Mouse (Mus musculus) midbrain, embryonic 15.5 days (tissue): ENCODE data around the gene Rbpj. TPM values are rescaled to one million over a fixed set of nuclear protein-coding genes. Genes with fewer than 3 reads are reported as not detected.

ENCODE experiments used
- ATAC-seq: fragments of 200-750 bp; cut with Nextera tagmentation; replicated peaks from 2 replicates; pipeline ENCODE4 v1.8.0; 2017; ENCODE audit warnings: moderate TSS enrichment
- H3K27ac ChIP-seq: fragments of 300-500 bp; sonication (generic); 2 replicates; pipeline ENCODE4 v1.5.1; 2015; ENCODE audit warnings: mild to moderate bottlenecking, inconsistent platforms
- H3K27me3 ChIP-seq: fragments of 300-500 bp; sonication (generic); replicated peaks from 2 replicates; pipeline ENCODE4 v1.6.1; 2015; ENCODE audit warnings: inconsistent platforms
- H3K36me3 ChIP-seq: fragments of 300-500 bp; sonication (generic); replicated peaks from 2 replicates; pipeline ENCODE4 v1.6.1; 2015; ENCODE audit warnings: inconsistent platforms
- H3K4me1 ChIP-seq: fragments of 300-500 bp; sonication (generic); 2 replicates; pipeline ENCODE4 v1.6.1; 2015; ENCODE audit warnings: inconsistent platforms
- H3K4me2 ChIP-seq: fragments of 300-500 bp; sonication (generic); 2 replicates; pipeline ENCODE4 v1.6.1; 2015; ENCODE audit warnings: inconsistent platforms, mild to moderate bottlenecking, moderate library complexity
- H3K4me3 ChIP-seq: fragments of 300-500 bp; sonication (generic); 2 replicates; pipeline ENCODE4 v1.5.1; 2015; ENCODE audit warnings: mild to moderate bottlenecking, inconsistent platforms
- H3K9ac ChIP-seq: fragments of 300-500 bp; sonication (generic); 2 replicates; pipeline ENCODE4 v1.6.1; 2015; ENCODE audit warnings: mild to moderate bottlenecking, inconsistent platforms
- H3K9me3 ChIP-seq: fragments of 300-500 bp; sonication (generic); 2 replicates; pipeline ENCODE4 v1.6.1; 2016; ENCODE audit warnings: inconsistent platforms
- WGBS: fragments of 180-500 bp; shearing (Covaris S2); methylation state at CpG from one replicate; pipeline ENCODE4 v1.1.7; 2015; ENCODE audit warnings: mixed read lengths; 5-methylcytosine and 5-hydroxymethylcytosine counted together
- polyA plus RNA-seq: library from polyadenylated mRNA; unstranded; fragments of >200 nt; fragmentation: Nextera tagmentation; extraction: Ambion mirVana; gene quantifications from 2 replicates; pipeline ENCODE4 v1.2.1, GENCODE M21; 2015

Rbpj gene
- polyA plus RNA-seq, 1 experiment from 2014 or later = 32.2 TPM

- H3K4me2 ChIP-seq = peak overlapping the region; percentile 70
- H3K4me3 ChIP-seq = no peak overlapping the region
- H3K9me3 ChIP-seq = no peaks in the 10 kb centered on the region
- no peaks in the 10 kb centered on the region for H3K36me3 ChIP-seq
- no peak for ATAC-seq
- H3K27me3 ChIP-seq = no peaks in the 10 kb centered on the region
- no peak overlapping the region for H3K27ac ChIP-seq
- H3K9ac ChIP-seq = no peak overlapping the region
- 83% methylated on average over 5 of the region's 5 CpGs for WGBS
- H3K4me1 ChIP-seq = peaks cover 31% of the 10 kb centered on the region
These were observed 127.2 kb downstream of the Rbpj start for GRCm38 (mm10) chr5:53593080-53593688.

- Histone ChIP-seq H3K4me3 (no peak overlapping the region), H3K9ac (no peak overlapping the region), H3K9me3 (no peaks in the 10 kb centered on the region), H3K27ac (no peak overlapping the region), H3K4me1 (peaks cover 27% of the 10 kb centered on the region), H3K36me3 (no peaks in the 10 kb centered on the region), H3K4me2 (no peak overlapping the region), H3K27me3 (no peaks in the 10 kb centered on the region)
- ATAC-seq = no peak
- 19% methylated on average over 4 of the region's 4 CpGs for whole genome bisulfite sequencing
These were observed 128.3 kb downstream of the Rbpj start for GRCm38 (mm10) chr5:53594274-53594673.

- H3K9me3 ChIP-seq = no peaks in the 10 kb centered on the region
- H3K27ac ChIP-seq = no peak overlapping the region
- peaks cover 6% of the 10 kb centered on the region for H3K4me1 ChIP-seq
- H3K27me3 ChIP-seq = no peaks in the 10 kb centered on the region
- H3K36me3 ChIP-seq = no peaks in the 10 kb centered on the region
- no peak overlapping the region for H3K4me3 ChIP-seq
- H3K9ac ChIP-seq = no peak overlapping the region
- H3K4me2 ChIP-seq = no peak overlapping the region
- no peak for ATAC-seq
These were observed 132.6 kb downstream of the Rbpj start for GRCm38 (mm10) chr5:53598510-53598909.

GRCm38 (mm10) chr5:53599116-53599515 is 133.2 kb downstream of the Rbpj start:
- Histone ChIP-seq H3K9ac (no peak overlapping the region), H3K9me3 (no peaks in the 10 kb centered on the region), H3K4me1 (peaks cover 4% of the 10 kb centered on the region), H3K36me3 (no peaks in the 10 kb centered on the region), H3K27ac (no peak overlapping the region), H3K4me2 (no peak overlapping the region), H3K27me3 (no peaks in the 10 kb centered on the region), H3K4me3 (no peak overlapping the region)
- ATAC-seq = no peak
- 93% methylated on average over 1 of the region's 1 CpGs for WGBS

DNA sequence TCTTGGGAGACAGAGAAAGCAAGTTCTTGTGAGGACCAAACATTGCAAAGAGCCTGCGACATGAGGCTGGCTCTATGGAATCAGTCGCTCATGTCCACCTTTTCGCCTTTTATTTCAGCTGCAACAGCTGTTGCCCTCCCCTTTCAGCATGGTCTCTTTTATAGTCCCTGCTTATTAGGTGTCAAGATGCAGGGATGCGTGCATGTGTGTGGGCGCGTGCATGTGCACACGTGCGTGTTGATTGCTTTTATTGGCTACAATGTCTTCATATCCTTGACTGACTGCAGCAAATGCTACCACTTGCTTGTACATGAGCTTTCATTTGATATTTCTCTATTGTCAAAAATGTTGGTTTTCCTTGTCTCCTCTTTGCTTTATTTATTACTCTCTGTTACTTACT is 136.2 kb downstream of the Rbpj start:
- WGBS = 75% methylated on average over 8 of the region's 8 CpGs
- H3K9me3 ChIP-seq = no peaks in the 10 kb centered on the region
- ATAC-seq = no peak
- H3K4me2 ChIP-seq = no peak overlapping the region
- no peak overlapping the region for H3K9ac ChIP-seq
- H3K4me3 ChIP-seq = no peak overlapping the region
- no peak overlapping the region for H3K27ac ChIP-seq
- peaks cover 1% of the 10 kb centered on the region; the same call in 1 of the 2 replicates for H3K4me1 ChIP-seq
- no peaks in the 10 kb centered on the region for H3K27me3 ChIP-seq
- no peaks in the 10 kb centered on the region for H3K36me3 ChIP-seq

- Histone ChIP-seq H3K9ac (no peak overlapping the region), H3K36me3 (no peaks in the 10 kb centered on the region), H3K4me3 (no peak overlapping the region), H3K4me1 (peaks cover 6% of the 10 kb centered on the region), H3K27ac (no peak overlapping the region), H3K9me3 (no peaks in the 10 kb centered on the region), H3K4me2 (no peak overlapping the region), H3K27me3 (no peaks in the 10 kb centered on the region)
- WGBS = 87% methylated on average over 4 of the region's 4 CpGs
- no peak for ATAC-seq
These were observed 139.5 kb downstream of the Rbpj start for GRCm38 (mm10) chr5:53605450-53605849.

DNA sequence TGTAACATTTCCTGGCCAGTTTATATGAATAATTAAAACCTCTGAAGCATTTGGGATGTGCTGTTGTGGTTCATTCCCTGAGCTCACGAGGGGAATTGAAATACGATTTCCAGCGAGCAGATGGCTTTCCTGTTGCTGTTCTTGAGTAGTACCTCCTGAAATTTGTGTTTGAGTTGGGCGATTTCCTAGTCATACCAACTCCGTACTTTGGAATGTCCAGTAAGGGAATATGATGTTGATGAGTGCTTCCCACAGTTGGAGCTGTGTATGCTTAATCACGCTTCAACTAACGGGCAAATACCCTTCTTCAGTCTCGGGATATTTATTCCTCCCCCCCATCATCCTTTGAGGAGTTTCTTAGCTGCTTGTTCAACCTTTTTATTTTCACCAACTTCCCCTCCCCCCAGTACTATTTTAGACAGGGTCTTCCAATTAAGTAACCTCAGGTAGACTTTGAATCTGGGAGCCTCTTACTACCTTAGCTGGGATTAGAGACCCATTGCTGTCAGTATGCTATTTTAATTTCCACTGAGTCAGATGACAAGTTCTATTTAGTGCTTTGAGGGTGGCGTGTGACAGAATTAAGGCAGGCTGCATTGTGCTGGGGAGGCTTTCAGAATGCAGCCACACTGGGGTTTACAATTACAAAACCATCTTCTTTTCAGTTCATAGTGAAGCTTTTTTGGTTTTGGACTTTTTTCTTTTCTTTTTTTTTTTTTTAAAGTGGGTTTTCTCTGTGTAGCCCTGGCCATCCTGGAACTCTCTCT is 141.5 kb downstream of the Rbpj start:
- no peaks in the 10 kb centered on the region for H3K36me3 ChIP-seq
- H3K4me2 ChIP-seq = no peak overlapping the region
- WGBS = 55% methylated on average over 9 of the region's 9 CpGs
- no peaks in the 10 kb centered on the region for H3K9me3 ChIP-seq
- no peak for ATAC-seq
- no peak overlapping the region for H3K4me3 ChIP-seq
- peaks cover 6% of the 10 kb centered on the region for H3K4me1 ChIP-seq
- H3K9ac ChIP-seq = no peak overlapping the region
- no peaks in the 10 kb centered on the region for H3K27me3 ChIP-seq
- H3K27ac ChIP-seq = no peak overlapping the region

DNA sequence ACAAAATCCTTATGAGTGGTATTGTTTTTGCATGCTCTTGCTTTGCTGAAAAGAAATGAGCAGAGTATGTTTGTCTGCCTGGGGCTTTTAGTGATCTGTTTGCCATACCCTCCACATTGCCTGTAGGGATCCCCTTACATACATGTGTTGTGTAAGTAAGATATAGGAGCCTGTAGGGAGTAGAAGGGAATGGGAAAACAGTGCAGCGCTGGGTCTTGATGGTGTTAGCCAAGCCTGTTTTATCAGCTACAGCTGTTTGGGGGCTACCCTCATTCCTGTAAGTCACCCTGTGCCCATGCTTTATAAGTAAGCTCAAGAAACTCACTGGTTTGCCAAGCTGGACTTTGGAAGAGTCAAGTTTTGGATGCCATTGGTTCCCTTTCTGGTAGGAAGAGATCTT is 152.9 kb downstream of the Rbpj start:
- H3K4me2 ChIP-seq = no peak overlapping the region
- 97% methylated on average over 1 of the region's 1 CpGs for WGBS
- H3K4me1 ChIP-seq = peaks cover 13% of the 10 kb centered on the region
- no peaks in the 10 kb centered on the region for H3K9me3 ChIP-seq
- no peak overlapping the region for H3K9ac ChIP-seq
- H3K27me3 ChIP-seq = no peaks in the 10 kb centered on the region
- H3K4me3 ChIP-seq = no peak overlapping the region
- no peak for ATAC-seq
- no peak overlapping the region for H3K27ac ChIP-seq
- no peaks in the 10 kb centered on the region for H3K36me3 ChIP-seq

- no peaks in the 10 kb centered on the region for H3K9me3 ChIP-seq
- 88% methylated on average over 3 of the region's 3 CpGs for WGBS
- no peak overlapping the region for H3K27ac ChIP-seq
These were observed 166.1 kb downstream of the Rbpj start for GRCm38 (mm10) chr5:53632026-53632425.

GRCm38 (mm10) chr5:53636795-53637194 is 170.8 kb downstream of the Rbpj start:
- ATAC-seq = no peak
- Histone ChIP-seq H3K4me2 (no peak overlapping the region), H3K36me3 (no peaks in the 10 kb centered on the region), H3K9ac (no peak overlapping the region), H3K27me3 (no peaks in the 10 kb centered on the region), H3K9me3 (no peaks in the 10 kb centered on the region), H3K27ac (no peak overlapping the region), H3K4me1 (no peaks in the 10 kb centered on the region), H3K4me3 (no peak overlapping the region)
- 85% methylated on average over 3 of the region's 3 CpGs for WGBS

More at GRCm38 (mm10) chr5:53632026-53632425, 166.1 kb downstream of the Rbpj start:
- H3K36me3 ChIP-seq = no peaks in the 10 kb centered on the region
- H3K27me3 ChIP-seq = no peaks in the 10 kb centered on the region
- H3K4me2 ChIP-seq = no peak overlapping the region
- H3K4me3 ChIP-seq = no peak overlapping the region
- H3K4me1 ChIP-seq = no peaks in the 10 kb centered on the region
- H3K9ac ChIP-seq = no peak overlapping the region
- no peak for ATAC-seq

DNA sequence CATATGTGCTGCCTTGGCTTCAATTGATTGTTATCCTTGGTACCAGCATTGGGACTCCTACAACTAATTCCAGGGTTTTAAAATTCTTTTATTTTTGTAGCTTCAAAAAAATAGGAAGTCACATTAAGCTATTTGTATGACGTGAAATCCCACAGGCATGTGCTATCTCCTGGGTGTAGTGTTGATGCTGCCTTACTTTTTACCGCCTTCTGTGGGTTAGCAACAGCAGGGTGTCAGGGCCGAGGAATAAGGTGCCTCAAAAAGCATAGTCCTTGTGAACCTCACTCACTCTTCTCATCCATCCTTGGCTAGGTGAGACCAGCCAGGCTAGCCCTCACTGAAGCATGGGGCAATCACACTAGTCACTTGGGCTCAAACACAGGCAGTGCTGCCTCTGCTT is 171.3 kb downstream of the Rbpj start:
- Histone ChIP-seq H3K4me2 (no peak overlapping the region), H3K4me3 (no peak overlapping the region), H3K9ac (no peak overlapping the region), H3K9me3 (no peaks in the 10 kb centered on the region), H3K27me3 (no peaks in the 10 kb centered on the region), H3K27ac (no peak overlapping the region), H3K4me1 (no peaks in the 10 kb centered on the region), H3K36me3 (0 out of 2 replicates have a peak, but pooled peaks cover 2% of the 10 kb centered on the region)
- ATAC-seq = no peak
- 85% methylated on average over 3 of the region's 3 CpGs for WGBS

GRCm38 (mm10) chr5:53638647-53639046 is 172.7 kb downstream of the Rbpj start:
- no peak for ATAC-seq
- no peak overlapping the region for H3K27ac ChIP-seq

DNA sequence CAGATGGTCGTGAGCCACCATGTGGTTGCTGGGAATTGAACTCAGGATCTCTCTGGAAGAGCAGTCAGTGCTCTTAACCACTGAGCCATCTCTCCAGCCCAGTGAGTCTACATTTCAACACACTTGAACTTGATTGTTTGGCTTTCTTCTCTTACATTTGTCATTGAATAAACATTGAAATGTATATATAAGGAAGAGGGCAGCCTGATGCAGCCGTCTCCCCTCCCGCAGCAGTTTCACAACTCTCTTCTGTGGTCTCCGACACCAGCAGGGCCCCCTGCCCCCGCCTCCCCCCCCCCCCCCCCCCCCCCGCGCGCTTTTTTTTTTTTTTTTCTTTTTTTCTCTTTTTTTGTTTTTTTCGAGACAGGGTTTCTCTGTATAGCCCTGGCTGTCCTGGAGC is 180.7 kb downstream of the Rbpj start:
- Histone ChIP-seq H3K27ac (no peak overlapping the region), H3K4me1 (no peaks in the 10 kb centered on the region), H3K9me3 (no peaks in the 10 kb centered on the region), H3K9ac (no peak overlapping the region), H3K27me3 (no peaks in the 10 kb centered on the region), H3K36me3 (peaks cover 9% of the 10 kb centered on the region; the same call in 1 of the 2 replicates), H3K4me2 (no peak overlapping the region), H3K4me3 (no peak overlapping the region)
- 88% methylated on average over 5 of the region's 9 CpGs for WGBS
- no peak for ATAC-seq

More at GRCm38 (mm10) chr5:53638647-53639046, 172.7 kb downstream of the Rbpj start:
- H3K4me3 ChIP-seq = no peak overlapping the region
- H3K4me2 ChIP-seq = no peak overlapping the region
- H3K27me3 ChIP-seq = no peaks in the 10 kb centered on the region
- H3K36me3 ChIP-seq = peaks cover 8% of the 10 kb centered on the region; the same call in 1 of the 2 replicates
- no peaks in the 10 kb centered on the region for H3K4me1 ChIP-seq
- H3K9ac ChIP-seq = no peak overlapping the region
- no peaks in the 10 kb centered on the region for H3K9me3 ChIP-seq
- WGBS = 76% methylated on average over 3 of the region's 3 CpGs
